Mouse (Mus musculus) monocyte, adult 2 months (primary cell): Measurements from ENCODE around the gene Ndufa4l2.

Experiments
- DNase-seq, 2 experiments: peaks; one replicate each; pipeline ENCODE4 v3.0.0; 2022; ENCODE audit warnings: low spot score in 2 of 2, low read depth in 1 of 2

Gene Ndufa4l2

GRCm38 (mm10) chr10:127509837-127510701, 4.7 kb upstream of the Ndufa4l2 start:
- DNase-seq = no peak

GRCm38 (mm10) chr10:127510895-127511617, 3.7 kb upstream of the Ndufa4l2 start:
- no peak for DNase-seq

- DNase-seq = no peak
Measured at GRCm38 (mm10) chr10:127511634-127512306, 3.0 kb upstream of the Ndufa4l2 start.

- no peak for DNase-seq
Measured at GRCm38 (mm10) chr10:127512307-127512666, 2.5 kb upstream of the Ndufa4l2 start.

GRCm38 (mm10) chr10:127512813-127513212, 2.0 kb upstream of the Ndufa4l2 start:
- peak; percentile 84 to 89 for DNase-seq

GRCm38 (mm10) chr10:127513501-127514091, 1.2 kb upstream of the Ndufa4l2 start:
- no peak for DNase-seq

- no peak for DNase-seq
Measured at GRCm38 (mm10) chr10:127514111-127514698, 562 bp upstream of the Ndufa4l2 start.

- DNase-seq = no peak
Measured at GRCm38 (mm10) chr10:127515271-127515982, 660 bp downstream of the Ndufa4l2 start.

- DNase-seq = no peak
Measured at GRCm38 (mm10) chr10:127515983-127516459, 1.3 kb downstream of the Ndufa4l2 start.

- DNase-seq = no peak
Measured at GRCm38 (mm10) chr10:127516576-127517260, 2.0 kb downstream of the Ndufa4l2 start.

GRCm38 (mm10) chr10:127517941-127518340, 3.2 kb downstream of the Ndufa4l2 start:
- DNase-seq = no peak

GRCm38 (mm10) chr10:127519041-127519701, 4.4 kb downstream of the Ndufa4l2 start:
- DNase-seq = no peak

- no peak for DNase-seq
Measured at GRCm38 (mm10) chr10:127519903-127520713, 5.3 kb downstream of the Ndufa4l2 start.

GRCm38 (mm10) chr10:127520714-127521357, 6.1 kb downstream of the Ndufa4l2 start:
- DNase-seq = no peak

GRCm38 (mm10) chr10:127521611-127522080, 6.9 kb downstream of the Ndufa4l2 start:
- DNase-seq = no peak

- DNase-seq = no peak
Measured at GRCm38 (mm10) chr10:127522088-127522581, 7.4 kb downstream of the Ndufa4l2 start, which contains the start of gene Shmt2. Gene Shmt2, minus strand, starts transcription at chr10:127522444.

GRCm38 (mm10) chr10:127524646-127525255, 10.0 kb downstream of the Ndufa4l2 start:
- no peak for DNase-seq
